Comparison of ENCODE assay signal across 8 mouse cellular contexts in genomic region chr13:58113061-58113900, GRCm38 (mm10). TPM values are rescaled to one million over a fixed set of nuclear protein-coding genes. Genes with fewer than 3 reads are reported as not detected.
DNase-seq lines count a peak whose midpoint lies in the region; ATAC-seq and TF ChIP-seq lines count a peak whose summit lies in the region.

Gene Klhl3, minus strand, starts transcription at chr13:58113592.

- DNase-seq in urinary bladder, postnatal 14 days (ENCODE audit: low spot score): peak; percentile 61
- DNase-seq in urinary bladder, adult 2 months (ENCODE audit: low spot score): no peak
- peak; percentile 62 for DNase-seq in heart, postnatal 0 days (ENCODE audit: low spot score)
- peak; percentile 50 to 82 for DNase-seq in kidney, postnatal 36 days
- DNase-seq in neural tube, embryonic 10.5 days (ENCODE audit: extremely low spot score, low spot score): peak; percentile 72

- no peaks in the 10 kb centered on the region for H3K27me3 ChIP-seq in embryonic facial prominence, embryonic 15.5 days
- no peaks in the 10 kb centered on the region for H3K27me3 ChIP-seq in heart, postnatal 0 days (ENCODE audit: control insufficient read depth, insufficient read depth, low read length)
- H3K27me3 ChIP-seq in liver, embryonic 15.5 days: peaks cover 58% of the 10 kb centered on the region
- H3K27me3 ChIP-seq in stomach, embryonic 15.5 days (replicated peaks): no peaks in the 10 kb centered on the region

- TF ChIP-seq CTCF in heart, postnatal 0 days (IDR thresholded peaks at IDR 0.05; ENCODE audit: low read depth): peak; percentile 48

- 1% methylated on average over 35 of the region's 35 CpGs for WGBS in embryonic facial prominence, embryonic 15.5 days
- under 1% methylated on average over 35 of the region's 35 CpGs for WGBS in heart, postnatal 0 days
- 2% methylated on average over 35 of the region's 35 CpGs for WGBS in liver, embryonic 15.5 days (ENCODE audit: insufficient replicate concordance)
- WGBS in stomach, embryonic 15.5 days: under 1% methylated on average over 35 of the region's 35 CpGs

- ATAC-seq in embryonic facial prominence, embryonic 15.5 days (ENCODE audit: insufficient number of reproducible peaks, low FRiP score, low TSS enrichment, low read depth): peak; percentile 77
- peak; percentile 71 for ATAC-seq in heart, postnatal 0 days (ENCODE audit: insufficient read depth, low read depth)
- ATAC-seq in liver, embryonic 15.5 days (ENCODE audit: insufficient read depth): no peak
- peak; percentile 82 for ATAC-seq in stomach, embryonic 15.5 days (ENCODE audit: insufficient read depth, low FRiP score, low read depth)

- H3K4me3 ChIP-seq in embryonic facial prominence, embryonic 15.5 days (replicated peaks): peak within 1 kb of the TSS; percentile 56
- peak within 1 kb of the TSS; percentile 56 for H3K4me3 ChIP-seq in heart, postnatal 0 days (ENCODE audit: low read depth, low read length)
- H3K4me3 ChIP-seq in liver, embryonic 15.5 days (replicated peaks): peak within 1 kb of the TSS; percentile 52
- peak within 1 kb of the TSS; percentile 57 for H3K4me3 ChIP-seq in stomach, embryonic 15.5 days (replicated peaks)

- peak within 1 kb of the TSS; percentile 73 for H3K27ac ChIP-seq in embryonic facial prominence, embryonic 15.5 days (replicated peaks)
- peak within 1 kb of the TSS; percentile 54 for H3K27ac ChIP-seq in heart, postnatal 0 days (ENCODE audit: low read depth)
- no peak within 1 kb of the TSS for H3K27ac ChIP-seq in liver, embryonic 15.5 days (replicated peaks)
- peak within 1 kb of the TSS; percentile 71 for H3K27ac ChIP-seq in stomach, embryonic 15.5 days

- H3K9me3 ChIP-seq in embryonic facial prominence, embryonic 15.5 days (replicated peaks): no peaks in the 10 kb centered on the region
- H3K9me3 ChIP-seq in heart, postnatal 0 days (replicated peaks; ENCODE audit: control insufficient read depth, low read length): no peaks in the 10 kb centered on the region
- H3K9me3 ChIP-seq in liver, embryonic 15.5 days (replicated peaks): no peaks in the 10 kb centered on the region
- H3K9me3 ChIP-seq in stomach, embryonic 15.5 days: no peaks in the 10 kb centered on the region

- TF ChIP-seq EP300 in heart, postnatal 0 days (IDR thresholded peaks at IDR 0.05; ENCODE audit: low read depth): no peak

- peaks cover 18% of the 10 kb centered on the region for H3K4me1 ChIP-seq in embryonic facial prominence, embryonic 15.5 days
- H3K4me1 ChIP-seq in heart, postnatal 0 days (ENCODE audit: control insufficient read depth, insufficient read depth): peaks cover 12% of the 10 kb centered on the region; the same call in 1 of the 2 replicates
- peaks cover 9% of the 10 kb centered on the region for H3K4me1 ChIP-seq in liver, embryonic 15.5 days (replicated peaks)
- peaks cover 11% of the 10 kb centered on the region for H3K4me1 ChIP-seq in stomach, embryonic 15.5 days

- peak within 1 kb of the TSS; percentile 88 for H3K4me2 ChIP-seq in embryonic facial prominence, embryonic 15.5 days (replicated peaks)
- H3K4me2 ChIP-seq in heart, postnatal 0 days (ENCODE audit: low read depth, low read length): peak within 1 kb of the TSS; percentile 89
- H3K4me2 ChIP-seq in liver, embryonic 15.5 days: peak within 1 kb of the TSS; percentile 66
- peak within 1 kb of the TSS; percentile 84 for H3K4me2 ChIP-seq in stomach, embryonic 15.5 days

- no peaks in the 10 kb centered on the region for H3K36me3 ChIP-seq in embryonic facial prominence, embryonic 15.5 days
- H3K36me3 ChIP-seq in heart, postnatal 0 days (replicated peaks; ENCODE audit: control insufficient read depth, insufficient read depth, low read length): no peaks in the 10 kb centered on the region
- no peaks in the 10 kb centered on the region for H3K36me3 ChIP-seq in liver, embryonic 15.5 days (replicated peaks)
- no peaks in the 10 kb centered on the region for H3K36me3 ChIP-seq in stomach, embryonic 15.5 days

- H3K9ac ChIP-seq in embryonic facial prominence, embryonic 15.5 days: peak within 1 kb of the TSS; percentile 42
- peak within 1 kb of the TSS; percentile 65 for H3K9ac ChIP-seq in heart, postnatal 0 days (replicated peaks; ENCODE audit: low read depth, low read length)
- H3K9ac ChIP-seq in liver, embryonic 15.5 days: peak within 1 kb of the TSS; percentile 18; the same call in 1 of the 2 replicates
- peak within 1 kb of the TSS; percentile 38 for H3K9ac ChIP-seq in stomach, embryonic 15.5 days

RNA-seq across cellular contexts. Expression of gene Klhl3, which starts in this region (rescaled TPM):
- polyA plus RNA-seq in urinary bladder, adult 2 months (2012; rRNA removed): 1.6 and 2.1 TPM in 2 replicates
- polyA plus RNA-seq in embryonic facial prominence, embryonic 15.5 days (2015; fragmentation: Nextera tagmentation; extraction: Ambion mirVana): 3.6 and 3.8 TPM in 2 replicates
- 5.6 and 6.1 TPM in 2 replicates for total RNA-seq in heart, postnatal 0 days (2014; rRNA removed; ENCODE audit: low replicate concordance)
- 7.4 and 8.3 TPM in 2 replicates for polyA plus RNA-seq in heart, postnatal 0 days (2015; fragmentation: Nextera tagmentation; extraction: Ambion mirVana)
- 1.1 and 1.4 TPM in 2 replicates for polyA plus RNA-seq in liver, embryonic 15.5 days (2015; fragmentation: Nextera tagmentation; extraction: Ambion mirVana)
- 3.2 and 3.4 TPM in 2 replicates for polyA plus RNA-seq in stomach, embryonic 15.5 days (2015; fragmentation: Nextera tagmentation; extraction: Ambion mirVana)
